Mouse (Mus musculus): ENCODE data around the gene Il2ra. TPM values are rescaled to one million over a fixed set of nuclear protein-coding genes. Genes with fewer than 3 reads are reported as not detected.
A peak's percentile ranks its signal among the peaks of the same experiment; 100 is the strongest.
"Not testable (repeated sequence)": the region's sequence is repeated elsewhere in the genome, so short reads cannot be mapped to it uniquely, and the experiment has no call there.

Il2ra gene
- polyA plus RNA-seq, 1 experiment from 2014 or later = 1.9 TPM

DNA sequence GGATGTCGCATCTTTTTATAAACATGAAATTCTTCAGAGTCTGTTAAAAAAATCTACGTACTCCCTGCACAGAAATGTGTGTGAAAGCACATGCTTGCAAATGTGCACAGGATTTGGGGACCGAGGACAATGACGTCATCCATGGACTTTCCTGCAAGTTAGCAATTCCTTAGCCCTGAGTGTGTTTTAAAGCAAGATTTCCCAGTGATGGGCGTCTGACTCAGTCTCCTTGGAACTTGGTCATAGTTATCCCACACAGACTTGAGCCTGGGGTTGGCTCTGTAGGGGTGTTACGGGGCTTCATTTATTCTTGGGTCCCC lies 64.1 kb downstream of the Il2ra start:
- no peaks in the 10 kb centered on the region for H3K27me3 ChIP-seq (ENCODE audit: control insufficient read depth, insufficient read depth, low read depth, low read length)
- peak overlapping the region; percentile 92; the same call in 1 of the 2 replicates for H3K4me2 ChIP-seq (ENCODE audit: low read depth, low read length)
- WGBS = 27% methylated on average over 6 of the region's 6 CpGs
- H3K4me3 ChIP-seq (ENCODE audit: low read length) = no peak overlapping the region; the same call in 1 of the 2 replicates
- H3K4me1 ChIP-seq (replicated peaks; ENCODE audit: control insufficient read depth, insufficient read depth, low read length) = peaks cover 7% of the 10 kb centered on the region; the same call in 1 of the 2 replicates
- no peaks in the 10 kb centered on the region for H3K9me3 ChIP-seq (ENCODE audit: control insufficient read depth, low read length)
- no peak overlapping the region for H3K27ac ChIP-seq (ENCODE audit: low read length)
- no peaks in the 10 kb centered on the region for H3K36me3 ChIP-seq (ENCODE audit: control insufficient read depth, insufficient read depth, low read length)
- ATAC-seq (ENCODE audit: low read depth) = no peak
- H3K9ac ChIP-seq (ENCODE audit: low read length) = no peak overlapping the region

DNA sequence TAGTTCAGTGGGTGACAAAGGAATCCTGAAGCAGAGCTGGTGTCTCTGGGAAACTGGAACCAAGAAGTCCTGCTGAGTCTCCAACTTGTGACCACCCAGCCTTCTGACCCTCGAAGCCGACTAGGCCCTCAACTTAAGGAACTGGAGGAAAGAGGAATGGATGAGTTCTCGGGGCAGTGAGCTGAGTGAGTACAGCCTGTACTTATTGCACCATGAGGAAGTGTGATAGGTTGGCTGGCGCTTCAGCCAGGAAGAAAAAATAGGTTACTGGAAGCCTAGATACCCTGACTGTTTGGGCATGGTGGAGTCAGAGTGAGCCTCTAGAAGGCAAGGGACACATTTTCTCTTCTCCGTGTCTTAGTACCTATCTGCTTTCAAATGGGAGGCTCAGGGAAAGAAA lies 65.9 kb downstream of the Il2ra start:
- Histone ChIP-seq H3K4me3 (ENCODE audit: low read length) (no peak overlapping the region), H3K4me1 (replicated peaks; ENCODE audit: control insufficient read depth, insufficient read depth, low read length) (peaks cover 7% of the 10 kb centered on the region; the same call in 1 of the 2 replicates), H3K36me3 (ENCODE audit: control insufficient read depth, insufficient read depth, low read length) (no peaks in the 10 kb centered on the region), H3K4me2 (ENCODE audit: low read depth, low read length) (no peak overlapping the region), H3K9me3 (ENCODE audit: control insufficient read depth, low read length) (no peaks in the 10 kb centered on the region), H3K27ac (ENCODE audit: low read length) (no peak overlapping the region), H3K9ac (ENCODE audit: low read length) (no peak overlapping the region), H3K27me3 (ENCODE audit: control insufficient read depth, insufficient read depth, low read depth, low read length) (no peaks in the 10 kb centered on the region)
- ATAC-seq (ENCODE audit: low read depth) = no peak
- 79% methylated on average over 5 of the region's 5 CpGs for WGBS

DNA sequence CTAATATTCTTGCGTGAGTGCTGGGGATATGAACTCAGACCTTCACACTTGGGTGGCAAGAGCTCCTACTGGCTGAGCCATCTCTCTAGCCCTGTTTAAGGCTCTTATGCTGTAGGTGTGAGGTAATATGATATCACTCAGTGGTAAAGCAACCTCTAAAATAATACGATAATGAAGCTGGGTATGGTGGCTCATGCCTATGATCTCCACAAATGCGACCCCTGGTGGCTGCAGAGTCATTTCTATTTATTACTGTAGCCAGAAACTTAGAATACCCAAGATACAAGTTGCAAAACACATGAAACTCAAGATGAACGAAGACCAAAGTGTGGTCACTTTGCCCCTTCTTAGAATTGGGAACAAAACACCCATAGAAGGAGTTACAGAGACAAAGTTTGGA lies 67.5 kb downstream of the Il2ra start:
- ATAC-seq (ENCODE audit: low read depth); H3K4me1 ChIP-seq (replicated peaks; ENCODE audit: control insufficient read depth, insufficient read depth, low read length); H3K9me3 ChIP-seq (ENCODE audit: control insufficient read depth, low read length); H3K9ac ChIP-seq (ENCODE audit: low read length); H3K4me3 ChIP-seq (ENCODE audit: low read length); H3K36me3 ChIP-seq (ENCODE audit: control insufficient read depth, insufficient read depth, low read length); H3K27me3 ChIP-seq (ENCODE audit: control insufficient read depth, insufficient read depth, low read depth, low read length); H3K27ac ChIP-seq (ENCODE audit: low read length); H3K4me2 ChIP-seq (ENCODE audit: low read depth, low read length): not testable (repeated sequence)
- WGBS = 42% methylated on average over 4 of the region's 4 CpGs

DNA sequence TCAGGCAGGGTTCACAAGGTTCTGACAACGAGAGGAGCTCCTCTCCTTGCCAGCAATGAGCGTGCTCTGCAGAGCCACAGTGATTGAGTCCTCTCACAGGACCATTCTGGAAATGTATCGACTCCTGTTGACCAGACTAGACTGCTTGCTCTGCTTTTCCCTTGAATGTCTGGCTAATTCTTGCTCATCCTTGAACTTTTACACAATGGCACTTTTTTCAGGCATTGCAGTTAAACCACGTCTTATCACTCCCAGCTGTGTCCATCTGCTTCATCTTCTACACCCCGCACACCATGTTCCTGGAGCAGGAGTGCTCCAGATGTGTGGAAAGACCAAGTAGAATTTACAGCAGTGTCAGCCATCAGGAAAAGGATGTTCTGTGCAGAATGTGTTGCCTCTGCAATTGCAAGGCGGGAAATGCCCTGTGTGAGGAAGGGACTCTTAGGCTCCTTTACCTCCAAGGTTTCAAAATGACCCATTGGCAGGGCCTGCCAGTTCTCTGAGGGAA lies 69.9 kb downstream of the Il2ra start:
- ATAC-seq (ENCODE audit: low read depth) = no peak
- 62% methylated on average over 6 of the region's 6 CpGs for WGBS
- Histone ChIP-seq H3K9me3 (ENCODE audit: control insufficient read depth, low read length) (no peaks in the 10 kb centered on the region), H3K36me3 (ENCODE audit: control insufficient read depth, insufficient read depth, low read length) (no peaks in the 10 kb centered on the region), H3K4me1 (replicated peaks; ENCODE audit: control insufficient read depth, insufficient read depth, low read length) (no peaks in the 10 kb centered on the region), H3K4me2 (ENCODE audit: low read depth, low read length) (no peak overlapping the region), H3K9ac (ENCODE audit: low read length) (no peak overlapping the region), H3K27ac (ENCODE audit: low read length) (no peak overlapping the region), H3K4me3 (ENCODE audit: low read length) (no peak overlapping the region), H3K27me3 (ENCODE audit: control insufficient read depth, insufficient read depth, low read depth, low read length) (no peaks in the 10 kb centered on the region)

DNA sequence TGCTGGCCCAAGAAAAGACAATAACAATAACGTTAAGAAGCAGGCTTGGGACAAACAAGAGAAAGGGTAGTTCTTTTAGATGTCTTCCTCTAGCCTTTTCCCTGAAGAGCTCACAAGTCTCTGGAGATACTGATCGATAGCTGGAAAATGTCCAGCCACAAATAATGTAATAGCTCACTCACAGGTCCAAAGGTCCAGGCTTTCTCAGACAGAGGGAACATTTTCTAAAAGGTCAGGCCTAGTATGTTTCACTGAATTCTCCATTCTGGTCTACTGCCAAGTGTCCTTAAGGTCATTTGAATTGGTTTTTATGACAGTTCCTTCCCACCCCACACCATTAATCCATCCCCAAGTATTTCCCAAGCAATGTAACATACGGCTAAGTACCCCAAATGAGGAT lies 70.4 kb downstream of the Il2ra start:
- Histone ChIP-seq H3K4me2 (ENCODE audit: low read depth, low read length) (no peak overlapping the region), H3K9ac (ENCODE audit: low read length) (no peak overlapping the region), H3K27me3 (ENCODE audit: control insufficient read depth, insufficient read depth, low read depth, low read length) (no peaks in the 10 kb centered on the region), H3K9me3 (ENCODE audit: control insufficient read depth, low read length) (no peaks in the 10 kb centered on the region), H3K4me3 (ENCODE audit: low read length) (no peak overlapping the region), H3K27ac (ENCODE audit: low read length) (no peak overlapping the region), H3K36me3 (ENCODE audit: control insufficient read depth, insufficient read depth, low read length) (no peaks in the 10 kb centered on the region), H3K4me1 (replicated peaks; ENCODE audit: control insufficient read depth, insufficient read depth, low read length) (no peaks in the 10 kb centered on the region)
- 31% methylated on average over 3 of the region's 3 CpGs for WGBS
- no peak for ATAC-seq (ENCODE audit: low read depth)

DNA sequence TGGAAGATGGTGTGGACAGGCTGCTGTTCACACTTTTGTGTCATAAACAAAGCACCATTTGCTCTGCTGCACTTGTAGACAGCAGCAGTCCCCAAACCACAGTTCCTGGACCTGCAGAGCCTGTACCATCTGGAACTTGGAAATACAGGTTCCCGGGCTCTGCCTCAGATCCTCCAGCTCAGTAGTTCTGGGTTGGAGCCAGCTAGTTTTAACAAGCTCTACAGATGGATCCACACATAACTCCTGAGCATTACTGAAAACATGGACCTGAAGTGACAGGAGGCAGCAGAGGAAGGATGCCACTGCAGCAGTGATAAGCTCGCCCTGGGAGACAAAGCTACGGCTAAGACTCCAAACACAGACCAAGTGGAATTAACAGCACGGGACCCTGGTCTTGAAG lies 71.9 kb downstream of the Il2ra start:
- WGBS = 75% methylated on average over 4 of the region's 4 CpGs
- Histone ChIP-seq H3K9ac (ENCODE audit: low read length) (no peak overlapping the region), H3K27ac (ENCODE audit: low read length) (no peak overlapping the region), H3K27me3 (ENCODE audit: control insufficient read depth, insufficient read depth, low read depth, low read length) (no peaks in the 10 kb centered on the region), H3K4me1 (replicated peaks; ENCODE audit: control insufficient read depth, insufficient read depth, low read length) (no peaks in the 10 kb centered on the region), H3K4me2 (ENCODE audit: low read depth, low read length) (no peak overlapping the region), H3K9me3 (ENCODE audit: control insufficient read depth, low read length) (no peaks in the 10 kb centered on the region), H3K4me3 (ENCODE audit: low read length) (no peak overlapping the region), H3K36me3 (ENCODE audit: control insufficient read depth, insufficient read depth, low read length) (no peaks in the 10 kb centered on the region)
- ATAC-seq (ENCODE audit: low read depth) = no peak

DNA sequence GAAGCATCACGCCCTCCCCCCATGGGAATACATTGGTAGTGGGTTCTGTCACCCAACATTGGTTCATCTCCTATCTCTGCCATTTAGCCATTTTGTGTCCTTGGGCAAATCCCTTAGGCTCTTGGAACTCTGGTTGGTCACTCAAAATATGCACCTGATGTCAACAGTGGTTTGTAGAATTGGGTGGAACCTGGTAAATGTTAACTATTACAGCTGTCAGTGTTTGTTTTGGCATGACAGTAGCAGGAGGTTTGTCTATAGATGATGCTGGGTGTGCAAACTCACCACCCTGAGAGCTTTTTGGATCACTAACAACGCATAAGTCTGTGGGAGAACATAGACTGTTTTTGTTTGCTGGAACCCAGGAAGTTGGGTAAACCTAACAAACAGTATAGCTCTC lies 76.0 kb downstream of the Il2ra start:
- H3K4me2 ChIP-seq (ENCODE audit: low read depth, low read length) = no peak overlapping the region
- H3K4me3 ChIP-seq (ENCODE audit: low read length) = no peak overlapping the region
- ATAC-seq (ENCODE audit: low read depth) = no peak
- H3K27ac ChIP-seq (ENCODE audit: low read length) = no peak overlapping the region
- H3K36me3 ChIP-seq (ENCODE audit: control insufficient read depth, insufficient read depth, low read length) = no peaks in the 10 kb centered on the region
- H3K9me3 ChIP-seq (ENCODE audit: control insufficient read depth, low read length) = no peaks in the 10 kb centered on the region
- WGBS = 78% methylated on average over 2 of the region's 2 CpGs
- H3K4me1 ChIP-seq (replicated peaks; ENCODE audit: control insufficient read depth, insufficient read depth, low read length) = no peaks in the 10 kb centered on the region
- H3K9ac ChIP-seq (ENCODE audit: low read length) = no peak overlapping the region
- no peaks in the 10 kb centered on the region for H3K27me3 ChIP-seq (ENCODE audit: control insufficient read depth, insufficient read depth, low read depth, low read length)

DNA sequence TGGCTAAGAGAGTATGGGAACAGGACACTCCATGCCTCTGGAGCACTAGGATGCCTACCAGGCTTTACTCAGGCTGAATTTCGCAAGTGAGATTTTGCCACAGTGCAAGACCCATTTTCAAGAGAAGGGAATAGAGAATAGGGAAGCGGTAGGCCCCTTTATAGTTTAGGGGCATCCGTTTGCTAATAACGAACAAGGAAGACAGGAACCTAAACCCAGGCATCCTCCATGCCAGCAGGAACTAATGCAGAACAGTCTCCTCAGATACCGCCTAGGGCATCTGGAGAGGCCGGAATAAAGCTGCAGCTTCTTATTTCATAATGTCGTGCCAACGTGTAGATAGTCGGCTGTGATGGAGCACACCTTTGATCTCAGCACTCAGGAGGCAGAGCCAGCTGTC lies 80.0 kb downstream of the Il2ra start:
- H3K36me3 ChIP-seq (ENCODE audit: control insufficient read depth, insufficient read depth, low read length) = no peaks in the 10 kb centered on the region
- H3K27ac ChIP-seq (ENCODE audit: low read length) = no peak overlapping the region
- H3K9ac ChIP-seq (ENCODE audit: low read length) = no peak overlapping the region
- H3K9me3 ChIP-seq (ENCODE audit: control insufficient read depth, low read length) = no peaks in the 10 kb centered on the region
- WGBS = 82% methylated on average over 9 of the region's 9 CpGs
- no peak overlapping the region for H3K4me3 ChIP-seq (ENCODE audit: low read length)
- no peaks in the 10 kb centered on the region for H3K4me1 ChIP-seq (replicated peaks; ENCODE audit: control insufficient read depth, insufficient read depth, low read length)
- no peaks in the 10 kb centered on the region for H3K27me3 ChIP-seq (ENCODE audit: control insufficient read depth, insufficient read depth, low read depth, low read length)
- H3K4me2 ChIP-seq (ENCODE audit: low read depth, low read length) = no peak overlapping the region
- no peak for ATAC-seq (ENCODE audit: low read depth)

DNA sequence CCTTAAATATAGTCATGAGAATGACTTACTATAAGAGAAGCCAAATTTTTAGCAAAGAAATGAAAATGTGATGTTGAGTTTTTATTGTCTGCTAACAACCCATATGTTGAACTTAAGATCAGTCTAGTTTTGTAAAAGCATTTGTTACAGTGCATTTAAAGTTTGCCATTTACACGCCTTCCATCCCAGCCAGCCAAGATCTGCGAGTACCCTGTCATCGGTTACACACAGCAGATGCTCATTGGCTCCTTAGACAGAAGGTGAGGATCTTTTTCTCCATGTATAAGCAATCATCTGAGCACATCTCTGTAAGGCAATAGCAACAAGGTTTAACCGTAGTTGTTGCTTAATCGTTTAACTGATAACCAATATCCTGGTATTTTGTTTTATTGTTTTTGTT lies 85.0 kb downstream of the Il2ra start:
- WGBS = 86% methylated on average over 5 of the region's 5 CpGs
- Histone ChIP-seq H3K9ac (ENCODE audit: low read length) (no peak overlapping the region), H3K4me2 (ENCODE audit: low read depth, low read length) (no peak overlapping the region), H3K27me3 (ENCODE audit: control insufficient read depth, insufficient read depth, low read depth, low read length) (no peaks in the 10 kb centered on the region), H3K9me3 (ENCODE audit: control insufficient read depth, low read length) (no peaks in the 10 kb centered on the region), H3K4me1 (replicated peaks; ENCODE audit: control insufficient read depth, insufficient read depth, low read length) (no peaks in the 10 kb centered on the region), H3K36me3 (ENCODE audit: control insufficient read depth, insufficient read depth, low read length) (no peaks in the 10 kb centered on the region), H3K27ac (ENCODE audit: low read length) (no peak overlapping the region), H3K4me3 (ENCODE audit: low read length) (no peak overlapping the region)
- no peak for ATAC-seq (ENCODE audit: low read depth)

DNA sequence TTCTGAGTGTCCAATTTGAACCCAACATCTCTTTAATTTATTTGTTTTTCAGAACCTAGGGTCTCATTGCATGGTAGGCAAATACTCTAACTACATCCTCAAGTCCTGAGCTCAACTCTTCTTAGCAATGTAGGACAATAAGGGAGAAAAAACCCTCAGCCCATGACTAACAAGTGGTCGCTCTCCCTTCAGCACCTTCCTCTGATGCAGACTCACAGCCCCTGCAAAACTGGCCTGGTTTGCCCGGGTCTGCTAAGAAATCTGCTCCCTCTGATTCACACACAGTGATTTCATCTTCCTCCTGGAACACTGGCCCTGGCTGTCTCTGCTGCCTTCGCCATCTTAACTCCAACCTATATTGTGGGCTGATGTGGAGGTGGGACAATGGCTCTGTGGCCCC lies 86.5 kb downstream of the Il2ra start:
- H3K4me3 ChIP-seq (ENCODE audit: low read length) = no peak overlapping the region
- no peak overlapping the region for H3K27ac ChIP-seq (ENCODE audit: low read length)
- H3K9me3 ChIP-seq (ENCODE audit: control insufficient read depth, low read length) = no peaks in the 10 kb centered on the region
- H3K9ac ChIP-seq (ENCODE audit: low read length) = no peak overlapping the region
- H3K4me1 ChIP-seq (replicated peaks; ENCODE audit: control insufficient read depth, insufficient read depth, low read length) = no peaks in the 10 kb centered on the region
- 52% methylated on average over 3 of the region's 3 CpGs for WGBS
- no peak overlapping the region for H3K4me2 ChIP-seq (ENCODE audit: low read depth, low read length)
- no peak for ATAC-seq (ENCODE audit: low read depth)
- H3K27me3 ChIP-seq (ENCODE audit: control insufficient read depth, insufficient read depth, low read depth, low read length) = no peaks in the 10 kb centered on the region
- no peaks in the 10 kb centered on the region for H3K36me3 ChIP-seq (ENCODE audit: control insufficient read depth, insufficient read depth, low read length)

All from lung, embryonic 16.5 days (tissue).